Mouse (Mus musculus) T-cell, adult 2 months (primary cell): ENCODE results near the gene Timm9.
"Not testable (repeated sequence)": the region's sequence is repeated elsewhere in the genome, so short reads cannot be mapped to it uniquely, and the experiment has no call there.

ENCODE experiments used
- DNase-seq: peaks from one replicate; pipeline ENCODE4 v3.0.0; 2022; ENCODE audit warnings: low spot score

Gene Timm9

GRCm38 (mm10) chr12:71107216-71107771 is 29.2 kb downstream of the Timm9 start:
- DNase-seq: no peak

GRCm38 (mm10) chr12:71104275-71104674 is 32.2 kb downstream of the Timm9 start:
- not testable (repeated sequence) for DNase-seq

GRCm38 (mm10) chr12:71086331-71086730 is 50.2 kb downstream of the Timm9 start:
- DNase-seq: no peak
